Mouse (Mus musculus): Measurements from ENCODE around the gene Cdhr3.

DNA sequence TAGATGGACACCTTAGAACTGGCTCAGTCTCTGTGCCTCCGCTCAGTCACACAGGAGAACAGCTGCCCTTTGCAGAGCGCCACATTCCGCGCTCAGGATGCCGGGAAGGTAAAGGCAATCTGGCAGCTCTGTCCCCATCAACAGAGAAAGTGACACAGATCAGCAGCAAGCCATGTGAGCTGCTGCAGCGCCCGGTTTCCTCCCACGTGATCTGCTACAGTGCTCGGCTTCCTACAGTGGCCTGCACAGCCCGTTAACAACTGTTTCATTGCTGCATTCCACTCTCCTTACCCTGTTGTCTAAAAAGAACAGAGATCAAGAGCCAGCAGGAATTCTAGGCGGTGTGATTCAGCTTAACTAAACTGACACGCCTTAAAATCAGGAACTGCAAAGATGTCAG is 102.9 kb downstream of the Cdhr3 start:
- TF ChIP-seq GATA1 (IDR thresholded peaks at IDR 0.05; ENCODE audit: borderline replicate concordance, low read length) (no peak), FLI1 (IDR thresholded peaks at IDR 0.05; ENCODE audit: low read length) (no peak)

Measured in megakaryocyte, embryonic 14.5 days (primary cell).